Mouse (Mus musculus) heart, embryonic 11.5 days (tissue): ENCODE results near the gene Tst. TPM values are rescaled to one million over a fixed set of nuclear protein-coding genes. Genes with fewer than 3 reads are reported as not detected.

Experiments used
- ATAC-seq: fragments of 200-750 bp; cut with Nextera tagmentation; replicated peaks from 2 replicates; pipeline ENCODE4 v1.8.0; 2017; ENCODE audit warnings: moderate library complexity; ENCODE audit not compliant: insufficient number of reproducible peaks, low FRiP score, low TSS enrichment
- H3K27ac ChIP-seq: fragments of 300-500 bp; sonication (generic); 2 replicates; pipeline ENCODE4 v1.5.1; 2014; ENCODE audit warnings: mild to moderate bottlenecking, low read depth, low read length
- H3K27me3 ChIP-seq: fragments of 300-500 bp; sonication (generic); 2 replicates; pipeline ENCODE4 v1.6.1; 2014; ENCODE audit warnings: mild to moderate bottlenecking, low read length, mixed read lengths; ENCODE audit not compliant: control insufficient read depth, insufficient read depth
- H3K36me3 ChIP-seq: fragments of 300-500 bp; sonication (generic); 2 replicates; pipeline ENCODE4 v1.6.1; 2014; ENCODE audit warnings: mild to moderate bottlenecking, low read length, moderate library complexity, mixed read lengths; ENCODE audit not compliant: control insufficient read depth, insufficient read depth
- H3K4me1 ChIP-seq: fragments of 300-500 bp; sonication (generic); 2 replicates; pipeline ENCODE4 v1.6.1; 2014; ENCODE audit warnings: low read length; ENCODE audit not compliant: control insufficient read depth, insufficient read depth
- H3K4me2 ChIP-seq: fragments of 300-500 bp; sonication (generic); 2 replicates; pipeline ENCODE4 v1.6.1; 2014; ENCODE audit warnings: mild to moderate bottlenecking, moderate library complexity
- H3K4me3 ChIP-seq: fragments of 300-500 bp; sonication (generic); 2 replicates; pipeline ENCODE4 v1.5.1; 2014; ENCODE audit warnings: low read depth, low read length
- H3K9ac ChIP-seq: fragments of 300-500 bp; sonication (generic); 2 replicates; pipeline ENCODE4 v1.6.1; 2014; ENCODE audit warnings: mild to moderate bottlenecking, low read depth, low read length, moderate library complexity
- H3K9me3 ChIP-seq: fragments of 300-500 bp; sonication (generic); replicated peaks from 2 replicates; pipeline ENCODE4 v1.6.1; 2016; ENCODE audit warnings: low read length; ENCODE audit not compliant: control insufficient read depth
- WGBS: fragments of 180-500 bp; shearing (Covaris S2); extraction: QIAGEN DNeasy Blood & Tissue Kit; methylation state at CpG from one replicate; pipeline ENCODE4 v1.1.7; 2014; ENCODE audit not compliant: insufficient replicate concordance; 5-methylcytosine and 5-hydroxymethylcytosine counted together
- polyA plus RNA-seq: library from polyadenylated mRNA; unstranded; fragments of >200 nt; fragmentation: Nextera tagmentation; extraction: Ambion mirVana; gene quantifications from 2 replicates; pipeline ENCODE4 v1.2.1, GENCODE M21; 2014

Tst gene
- polyA plus RNA-seq, 1 experiment from 2014 or later, result 13.5 TPM

DNA sequence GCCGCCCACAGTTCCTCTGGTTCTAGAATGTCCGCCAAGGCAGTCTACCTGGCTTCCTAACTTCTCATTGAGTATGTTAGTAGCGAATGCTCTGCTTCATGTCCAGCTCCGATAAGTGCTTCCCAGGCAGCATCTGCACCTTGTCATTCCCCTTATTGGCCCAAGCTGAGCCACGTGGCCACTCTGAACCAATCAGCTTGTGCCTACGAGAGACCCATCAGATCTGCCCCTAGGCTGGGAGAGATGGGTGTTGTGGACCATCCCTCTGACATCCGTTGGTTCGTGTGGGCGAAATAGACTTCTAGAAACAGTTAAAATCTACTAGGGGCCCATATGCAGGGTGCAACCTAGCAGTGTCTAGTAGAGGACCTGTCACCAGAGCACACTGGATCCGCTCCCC lies 27.8 kb downstream of the Tst start:
- Histone ChIP-seq H3K9ac (no peak overlapping the region), H3K9me3 (no peaks in the 10 kb centered on the region), H3K4me1 (no peaks in the 10 kb centered on the region), H3K36me3 (no peaks in the 10 kb centered on the region), H3K4me2 (no peak overlapping the region), H3K4me3 (no peak overlapping the region), H3K27me3 (peaks cover 2% of the 10 kb centered on the region; the same call in 1 of the 2 replicates), H3K27ac (no peak overlapping the region)
- 77% methylated on average over 10 of the region's 10 CpGs for WGBS
- ATAC-seq, result no peak

DNA sequence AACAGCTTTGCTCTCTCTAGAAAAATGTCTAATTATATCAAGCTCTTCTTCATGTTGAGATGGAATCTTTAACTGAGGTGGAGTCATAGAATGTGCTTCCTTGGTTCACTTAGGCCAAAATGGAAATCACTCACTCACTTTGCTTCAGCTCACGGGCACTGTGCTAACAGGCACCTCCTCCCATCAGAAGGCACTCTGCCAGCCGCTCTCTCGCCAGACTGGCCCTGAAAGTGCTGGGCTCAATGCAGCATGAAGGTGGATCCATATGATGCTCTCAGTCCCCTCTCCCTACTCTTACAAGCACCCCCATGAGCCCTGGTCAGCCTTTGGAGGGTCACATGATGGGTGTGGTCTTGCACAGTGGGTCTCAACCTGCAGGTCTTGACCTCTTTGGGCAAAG lies 31.5 kb downstream of the Tst start:
- H3K4me2 ChIP-seq, result no peak overlapping the region
- H3K36me3 ChIP-seq, result no peaks in the 10 kb centered on the region
- H3K9me3 ChIP-seq, result no peaks in the 10 kb centered on the region
- no peaks in the 10 kb centered on the region for H3K4me1 ChIP-seq
- H3K4me3 ChIP-seq, result no peak overlapping the region
- peaks cover 4% of the 10 kb centered on the region; the same call in 1 of the 2 replicates for H3K27me3 ChIP-seq
- 65% methylated on average over 3 of the region's 3 CpGs for WGBS
- ATAC-seq, result no peak
- no peak overlapping the region for H3K9ac ChIP-seq
- H3K27ac ChIP-seq, result no peak overlapping the region

DNA sequence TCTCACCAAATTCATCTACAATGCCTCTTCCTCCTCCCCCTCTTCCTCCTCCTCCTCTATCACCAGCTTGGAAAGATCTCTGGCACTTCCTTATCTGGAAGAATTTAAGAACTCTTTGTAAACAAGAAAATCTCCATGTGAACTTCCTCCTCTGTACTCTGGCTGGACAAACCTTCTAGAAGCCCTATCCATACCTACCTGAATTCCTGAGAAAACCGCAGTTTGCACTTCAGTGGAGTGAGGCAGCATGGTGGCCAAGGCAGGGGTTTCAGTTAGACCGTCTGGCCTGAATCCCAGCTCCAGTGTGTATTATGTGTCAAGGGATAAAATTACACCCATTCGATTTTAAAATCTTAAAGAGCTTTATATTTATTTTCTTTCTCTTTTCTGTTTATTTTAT lies 32.9 kb downstream of the Tst start:
- Histone ChIP-seq H3K4me2 (no peak overlapping the region), H3K4me1 (no peaks in the 10 kb centered on the region), H3K9ac (no peak overlapping the region), H3K4me3 (no peak overlapping the region), H3K27ac (no peak overlapping the region), H3K27me3 (peaks cover 9% of the 10 kb centered on the region), H3K9me3 (no peaks in the 10 kb centered on the region), H3K36me3 (no peaks in the 10 kb centered on the region)
- WGBS, result 57% methylated on average over 3 of the region's 3 CpGs
- ATAC-seq, result no peak

DNA sequence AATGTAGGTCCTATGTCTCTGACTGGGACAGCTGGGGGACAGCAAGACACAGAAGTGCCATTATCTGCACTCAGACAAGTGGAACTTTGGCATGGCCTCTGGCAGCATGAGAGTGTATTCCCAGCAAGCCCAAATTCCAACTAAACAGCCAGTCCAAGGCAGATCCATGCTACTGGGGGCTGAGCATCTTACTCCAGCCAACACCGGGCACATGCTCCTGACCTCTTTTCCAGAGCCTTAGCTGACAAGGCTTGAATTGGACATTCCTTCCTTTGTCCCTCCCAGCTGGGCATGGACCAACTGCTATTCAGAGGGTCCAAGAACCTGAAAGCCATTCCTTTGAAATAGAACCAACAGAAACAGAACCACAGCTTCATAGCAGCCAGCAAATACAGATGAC lies 36.1 kb downstream of the Tst start:
- peaks cover 13% of the 10 kb centered on the region for H3K27me3 ChIP-seq
- no peaks in the 10 kb centered on the region for H3K4me1 ChIP-seq
- H3K4me2 ChIP-seq, result no peak overlapping the region
- no peak overlapping the region for H3K9ac ChIP-seq
- no peaks in the 10 kb centered on the region for H3K36me3 ChIP-seq
- WGBS, result 85% methylated on average over 1 of the region's 1 CpGs
- H3K27ac ChIP-seq, result no peak overlapping the region
- no peaks in the 10 kb centered on the region for H3K9me3 ChIP-seq
- no peak for ATAC-seq
- no peak overlapping the region for H3K4me3 ChIP-seq

DNA sequence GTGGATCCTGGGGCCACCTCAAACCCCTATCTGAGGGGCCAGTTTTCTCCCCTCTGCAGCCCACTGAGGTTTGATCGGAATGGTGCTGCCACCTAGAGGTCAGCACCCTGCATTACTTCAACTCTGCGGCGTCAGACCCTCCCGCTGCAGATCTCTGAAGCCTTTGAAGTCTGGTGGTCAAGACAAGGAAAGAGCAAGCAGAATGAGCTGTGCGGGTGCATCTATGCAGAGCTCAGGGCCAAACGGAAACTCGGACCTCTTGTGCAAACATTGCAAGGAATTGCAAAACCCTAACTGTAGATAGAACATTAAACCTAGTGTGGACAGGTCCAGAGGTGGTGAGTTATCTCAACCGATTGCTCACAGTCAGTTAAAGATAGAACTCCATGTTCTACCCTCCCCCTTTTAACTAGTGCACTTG lies 36.8 kb downstream of the Tst start:
- Histone ChIP-seq H3K4me3 (no peak overlapping the region), H3K4me2 (no peak overlapping the region), H3K27ac (no peak overlapping the region), H3K4me1 (no peaks in the 10 kb centered on the region), H3K36me3 (no peaks in the 10 kb centered on the region), H3K9me3 (no peaks in the 10 kb centered on the region), H3K27me3 (peaks cover 13% of the 10 kb centered on the region), H3K9ac (no peak overlapping the region)
- WGBS, result 4% methylated on average over 8 of the region's 8 CpGs
- ATAC-seq, result no peak

DNA sequence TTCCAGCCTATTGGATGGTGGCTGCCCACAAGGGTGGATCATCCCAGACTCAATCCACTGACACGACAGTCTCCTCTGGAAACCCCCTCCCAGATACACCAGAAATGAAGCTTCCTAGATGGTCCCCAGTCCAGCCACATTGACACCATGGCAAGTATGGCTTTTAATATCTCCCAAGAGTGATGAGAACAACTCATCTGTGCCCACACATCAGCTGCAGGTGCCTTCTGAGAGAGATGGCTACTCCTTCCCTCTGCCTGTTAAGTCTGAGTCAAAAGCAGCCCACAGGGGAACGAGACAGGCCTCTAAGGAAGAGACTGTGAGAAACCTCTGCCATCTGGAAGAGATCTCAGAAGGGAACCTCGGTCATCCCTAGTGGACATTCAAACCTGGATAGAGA lies 37.9 kb downstream of the Tst start:
- Histone ChIP-seq H3K4me1 (no peaks in the 10 kb centered on the region), H3K9ac (no peak overlapping the region), H3K27me3 (peaks cover 13% of the 10 kb centered on the region), H3K27ac (no peak overlapping the region), H3K4me3 (no peak overlapping the region), H3K4me2 (no peak overlapping the region), H3K36me3 (no peaks in the 10 kb centered on the region), H3K9me3 (no peaks in the 10 kb centered on the region)
- WGBS, result 58% methylated on average over 3 of the region's 3 CpGs
- ATAC-seq, result no peak

DNA sequence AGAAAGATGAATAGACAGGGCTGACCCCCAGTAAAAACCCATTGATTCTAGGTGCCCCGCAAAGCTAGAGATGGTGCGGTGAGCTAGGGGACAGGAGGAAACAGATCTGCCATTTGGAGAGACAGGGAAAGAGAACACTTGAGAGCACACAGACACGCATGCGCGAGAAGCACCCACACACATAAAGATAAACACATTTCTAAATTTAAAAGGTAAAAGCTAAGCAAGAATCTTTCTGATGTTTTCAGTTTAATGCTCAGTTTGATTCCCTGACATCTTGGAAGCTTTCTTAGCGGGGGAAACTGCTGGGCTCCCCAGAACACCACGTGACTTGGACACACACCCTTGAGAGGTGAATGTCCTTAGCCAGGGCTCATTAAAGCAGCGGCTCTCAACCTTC lies 38.8 kb downstream of the Tst start:
- no peak overlapping the region for H3K4me3 ChIP-seq

DNA sequence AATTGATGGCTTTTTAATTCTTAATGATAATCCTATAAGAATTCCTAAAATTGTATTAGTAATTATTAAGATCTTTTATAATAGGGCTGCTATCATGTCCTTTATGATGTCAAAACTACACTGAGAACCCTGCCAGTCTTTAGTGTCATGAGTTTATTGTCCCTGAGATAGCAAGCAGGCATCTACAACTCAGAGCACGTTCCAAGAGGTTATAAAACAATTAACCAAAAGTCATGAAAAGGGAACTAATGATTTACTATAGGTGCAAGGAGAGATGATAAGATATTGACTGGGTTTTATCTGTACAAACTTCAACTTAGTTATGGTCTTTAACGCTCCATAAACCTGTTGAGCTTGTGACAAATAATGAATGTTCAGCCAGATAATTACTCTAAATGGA lies 39.8 kb downstream of the Tst start:
- no peak for ATAC-seq
- H3K36me3 ChIP-seq, result no peaks in the 10 kb centered on the region
- H3K27me3 ChIP-seq, result peaks cover 13% of the 10 kb centered on the region
- no peak overlapping the region for H3K4me3 ChIP-seq
- no peak overlapping the region for H3K4me2 ChIP-seq
- no peak overlapping the region for H3K27ac ChIP-seq
- no peaks in the 10 kb centered on the region for H3K4me1 ChIP-seq
- no peak overlapping the region for H3K9ac ChIP-seq
- H3K9me3 ChIP-seq, result no peaks in the 10 kb centered on the region
- 80% methylated on average over 2 of the region's 2 CpGs for WGBS

More for the DNA sequence above, 38.8 kb downstream of the Tst start:
- H3K9me3 ChIP-seq, result no peaks in the 10 kb centered on the region
- 75% methylated on average over 8 of the region's 8 CpGs for WGBS
- H3K36me3 ChIP-seq, result no peaks in the 10 kb centered on the region
- no peak for ATAC-seq
- H3K27me3 ChIP-seq, result peaks cover 13% of the 10 kb centered on the region
- no peak overlapping the region for H3K9ac ChIP-seq
- H3K4me2 ChIP-seq, result no peak overlapping the region
- no peaks in the 10 kb centered on the region for H3K4me1 ChIP-seq
- H3K27ac ChIP-seq, result no peak overlapping the region

DNA sequence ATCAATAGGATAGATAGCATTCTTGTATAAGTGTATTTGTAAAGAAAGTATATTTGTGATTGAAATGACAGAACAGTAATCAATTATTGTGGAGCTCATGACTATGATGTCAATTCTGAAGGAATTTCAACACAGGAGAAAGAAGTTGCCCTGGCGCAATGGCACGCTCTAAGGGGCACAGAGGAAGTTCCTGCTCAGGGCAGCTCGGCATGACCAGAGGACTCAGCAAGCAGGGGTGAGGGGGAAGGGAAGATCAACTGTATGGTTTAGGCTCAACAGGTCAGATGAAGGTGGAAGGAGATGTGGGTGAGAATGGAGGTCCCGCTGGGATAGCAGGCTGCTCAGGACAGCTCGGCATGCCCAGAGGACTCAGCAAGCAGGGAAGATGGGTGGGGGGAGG lies 50.2 kb downstream of the Tst start:
- Histone ChIP-seq H3K4me3 (no peak overlapping the region), H3K9ac (no peak overlapping the region), H3K9me3 (no peaks in the 10 kb centered on the region), H3K4me2 (no peak overlapping the region), H3K27ac (no peak overlapping the region), H3K36me3 (no peaks in the 10 kb centered on the region), H3K27me3 (no peaks in the 10 kb centered on the region), H3K4me1 (no peaks in the 10 kb centered on the region)
- 88% methylated on average over 5 of the region's 5 CpGs for WGBS
- ATAC-seq, result no peak
